Mouse (Mus musculus): ENCODE data around the gene Kcnd3. TPM values are rescaled to one million over a fixed set of nuclear protein-coding genes. Genes with fewer than 3 reads are reported as not detected.

The Kcnd3 gene
- polyA plus RNA-seq, 2 experiments: 1.0 to 2.0 TPM

- Histone ChIP-seq H3K4me1 (ENCODE audit: control insufficient read depth, insufficient read depth, low read length) (no peaks in the 10 kb centered on the region), H3K36me3 (ENCODE audit: control insufficient read depth, insufficient read depth, low read length) (no peaks in the 10 kb centered on the region), H3K27me3 (ENCODE audit: control insufficient read depth, insufficient read depth, low read length) (no peaks in the 10 kb centered on the region), H3K9me3 (ENCODE audit: control insufficient read depth, low read length) (no peaks in the 10 kb centered on the region), H3K27ac (replicated peaks; ENCODE audit: low read depth, low read length) (no peak overlapping the region), H3K4me2 (replicated peaks; ENCODE audit: low read depth, low read length, severe bottlenecking) (no peak overlapping the region), H3K9ac (ENCODE audit: low read depth, low read length, severe bottlenecking) (no peak overlapping the region), H3K4me3 (replicated peaks; ENCODE audit: low read length) (no peak overlapping the region)
- no peak for TF ChIP-seq POLR2A (IDR thresholded peaks at IDR 0.05; ENCODE audit: borderline replicate concordance, extremely low read depth, insufficient read depth, insufficient read length)
- WGBS: 70% methylated on average over 8 of the region's 8 CpGs
- ATAC-seq (ENCODE audit: low FRiP score, low read depth) (no peak), DNase-seq (ENCODE audit: low spot score) (no peak)
These were observed 76.7 kb downstream of the Kcnd3 start for GRCm38 (mm10) chr3:105528860-105529259.

DNA sequence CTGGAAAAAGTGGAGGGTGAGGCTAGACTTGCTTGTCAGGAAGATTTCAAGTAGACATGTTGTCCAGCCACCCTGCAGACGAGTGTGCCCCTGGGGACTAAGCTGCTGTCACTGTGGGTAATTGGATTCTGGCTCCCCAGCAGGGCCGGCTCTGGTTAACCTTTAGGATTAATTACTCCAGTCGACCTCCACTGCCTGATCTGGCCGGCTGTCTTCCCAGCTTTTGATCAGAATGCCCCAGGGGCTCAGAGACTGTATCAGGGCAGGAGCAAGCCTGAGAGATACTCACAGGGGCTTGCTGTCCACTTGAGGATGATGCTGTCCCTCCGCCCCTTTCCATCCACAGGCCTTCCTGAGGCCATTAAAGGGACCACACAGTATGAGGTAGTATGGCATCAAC is 77.6 kb downstream of the Kcnd3 start:
- no peak for TF ChIP-seq POLR2A (IDR thresholded peaks at IDR 0.05; ENCODE audit: borderline replicate concordance, extremely low read depth, insufficient read depth, insufficient read length)
- Histone ChIP-seq H3K4me1 (ENCODE audit: control insufficient read depth, insufficient read depth, low read length) (no peaks in the 10 kb centered on the region), H3K4me3 (replicated peaks; ENCODE audit: low read length) (no peak overlapping the region), H3K4me2 (replicated peaks; ENCODE audit: low read depth, low read length, severe bottlenecking) (no peak overlapping the region), H3K27me3 (ENCODE audit: control insufficient read depth, insufficient read depth, low read length) (no peaks in the 10 kb centered on the region), H3K9me3 (ENCODE audit: control insufficient read depth, low read length) (no peaks in the 10 kb centered on the region), H3K9ac (ENCODE audit: low read depth, low read length, severe bottlenecking) (no peak overlapping the region), H3K36me3 (ENCODE audit: control insufficient read depth, insufficient read depth, low read length) (no peaks in the 10 kb centered on the region), H3K27ac (replicated peaks; ENCODE audit: low read depth, low read length) (no peak overlapping the region)
- 8% methylated on average over 5 of the region's 5 CpGs for WGBS
- no peak for DNase-seq (ENCODE audit: low spot score)
- no peak for ATAC-seq (ENCODE audit: low FRiP score, low read depth)

- Histone ChIP-seq H3K9me3 (ENCODE audit: control insufficient read depth, low read length) (no peaks in the 10 kb centered on the region), H3K27me3 (ENCODE audit: control insufficient read depth, insufficient read depth, low read length) (no peaks in the 10 kb centered on the region), H3K4me2 (replicated peaks; ENCODE audit: low read depth, low read length, severe bottlenecking) (no peak overlapping the region), H3K27ac (replicated peaks; ENCODE audit: low read depth, low read length) (no peak overlapping the region), H3K9ac (ENCODE audit: low read depth, low read length, severe bottlenecking) (no peak overlapping the region), H3K4me3 (replicated peaks; ENCODE audit: low read length) (no peak overlapping the region), H3K36me3 (ENCODE audit: control insufficient read depth, insufficient read depth, low read length) (no peaks in the 10 kb centered on the region), H3K4me1 (ENCODE audit: control insufficient read depth, insufficient read depth, low read length) (no peaks in the 10 kb centered on the region)
- no peak for ATAC-seq (ENCODE audit: low FRiP score, low read depth)
- no peak for DNase-seq (ENCODE audit: low spot score)
- no peak for TF ChIP-seq POLR2A (IDR thresholded peaks at IDR 0.05; ENCODE audit: borderline replicate concordance, extremely low read depth, insufficient read depth, insufficient read length)
- 23% methylated on average over 11 of the region's 11 CpGs for WGBS
These were observed 78.4 kb downstream of the Kcnd3 start for GRCm38 (mm10) chr3:105530363-105531130.

DNA sequence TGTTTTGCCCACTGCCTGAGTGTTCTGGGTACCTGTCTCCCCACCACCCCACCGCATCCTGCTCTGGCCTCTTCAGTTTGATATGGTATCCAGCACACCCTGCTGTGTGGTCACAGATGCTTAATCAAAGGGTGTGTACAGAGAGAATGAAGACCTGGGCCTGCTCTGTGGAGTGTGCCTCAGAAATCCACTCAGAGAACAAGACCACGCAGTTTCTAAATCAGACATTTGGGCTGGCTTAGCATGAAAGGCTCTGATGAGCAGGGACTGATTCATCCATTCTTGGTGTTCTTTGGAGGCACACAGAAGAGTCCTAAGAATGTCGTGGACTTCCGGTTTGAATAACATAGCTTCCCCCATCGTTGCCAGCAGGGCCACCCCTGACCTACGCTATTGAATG is 86.3 kb downstream of the Kcnd3 start:
- Histone ChIP-seq H3K4me1 (ENCODE audit: control insufficient read depth, insufficient read depth, low read length) (no peaks in the 10 kb centered on the region), H3K9me3 (ENCODE audit: control insufficient read depth, low read length) (no peaks in the 10 kb centered on the region), H3K36me3 (ENCODE audit: control insufficient read depth, insufficient read depth, low read length) (no peaks in the 10 kb centered on the region), H3K9ac (ENCODE audit: low read depth, low read length, severe bottlenecking) (no peak overlapping the region), H3K27me3 (ENCODE audit: control insufficient read depth, insufficient read depth, low read length) (no peaks in the 10 kb centered on the region), H3K27ac (replicated peaks; ENCODE audit: low read depth, low read length) (no peak overlapping the region), H3K4me3 (replicated peaks; ENCODE audit: low read length) (no peak overlapping the region), H3K4me2 (replicated peaks; ENCODE audit: low read depth, low read length, severe bottlenecking) (no peak overlapping the region)
- no peak for TF ChIP-seq POLR2A (IDR thresholded peaks at IDR 0.05; ENCODE audit: borderline replicate concordance, extremely low read depth, insufficient read depth, insufficient read length)
- no peak for ATAC-seq (ENCODE audit: low FRiP score, low read depth)
- WGBS: 67% methylated on average over 6 of the region's 6 CpGs
- no peak for DNase-seq (ENCODE audit: low spot score)

- Histone ChIP-seq H3K27me3 (ENCODE audit: control insufficient read depth, insufficient read depth, low read length) (no peaks in the 10 kb centered on the region), H3K9me3 (ENCODE audit: control insufficient read depth, low read length) (no peaks in the 10 kb centered on the region), H3K4me3 (replicated peaks; ENCODE audit: low read length) (no peak overlapping the region), H3K36me3 (ENCODE audit: control insufficient read depth, insufficient read depth, low read length) (no peaks in the 10 kb centered on the region), H3K9ac (ENCODE audit: low read depth, low read length, severe bottlenecking) (no peak overlapping the region), H3K27ac (replicated peaks; ENCODE audit: low read depth, low read length) (no peak overlapping the region), H3K4me2 (replicated peaks; ENCODE audit: low read depth, low read length, severe bottlenecking) (no peak overlapping the region), H3K4me1 (ENCODE audit: control insufficient read depth, insufficient read depth, low read length) (no peaks in the 10 kb centered on the region)
- ATAC-seq (ENCODE audit: low FRiP score, low read depth): no peak
- 8% methylated on average over 13 of the region's 13 CpGs for WGBS
- no peak for TF ChIP-seq POLR2A (IDR thresholded peaks at IDR 0.05; ENCODE audit: borderline replicate concordance, extremely low read depth, insufficient read depth, insufficient read length)
- DNase-seq (ENCODE audit: low spot score): no peak
These were observed 86.9 kb downstream of the Kcnd3 start for GRCm38 (mm10) chr3:105538819-105539607.

Data from limb, embryonic 14.5 days (tissue).